Mouse (Mus musculus) neural tube, embryonic 12.5 days (tissue): ENCODE measurements around the gene Ppp1r12b. TPM values are rescaled to one million over a fixed set of nuclear protein-coding genes. Genes with fewer than 3 reads are reported as not detected.

Experiments used
- ATAC-seq: fragments of 200-750 bp; cut with Nextera tagmentation; 2 replicates; pipeline ENCODE4 v1.8.0; 2017; ENCODE audit warnings: low read depth, mild to moderate bottlenecking, moderate TSS enrichment, moderate library complexity; ENCODE audit not compliant: low FRiP score
- H3K27ac ChIP-seq: fragments of 300-500 bp; sonication (generic); 2 replicates; pipeline ENCODE4 v1.5.1; 2016
- H3K27me3 ChIP-seq: fragments of 300-500 bp; sonication (generic); replicated peaks from 2 replicates; pipeline ENCODE4 v1.6.1; 2016; ENCODE audit warnings: mild to moderate bottlenecking
- H3K36me3 ChIP-seq: fragments of 300-500 bp; sonication (generic); 2 replicates; pipeline ENCODE4 v1.6.1; 2016; ENCODE audit warnings: mild to moderate bottlenecking
- H3K4me1 ChIP-seq: fragments of 300-500 bp; sonication (generic); 2 replicates; pipeline ENCODE4 v1.6.1; 2016
- H3K4me2 ChIP-seq: fragments of 300-500 bp; sonication (generic); replicated peaks from 2 replicates; pipeline ENCODE4 v1.6.1; 2016; ENCODE audit warnings: mild to moderate bottlenecking
- H3K4me3 ChIP-seq: fragments of 300-500 bp; sonication (generic); 2 replicates; pipeline ENCODE4 v1.5.1; 2016
- H3K9ac ChIP-seq: fragments of 300-500 bp; sonication (generic); 2 replicates; pipeline ENCODE4 v1.6.1; 2016; ENCODE audit warnings: mild to moderate bottlenecking
- H3K9me3 ChIP-seq: fragments of 300-500 bp; sonication (generic); 2 replicates; pipeline ENCODE4 v1.6.1; 2016; ENCODE audit warnings: mild to moderate bottlenecking
- WGBS: fragments of 180-500 bp; shearing (Covaris S2); methylation state at CpG from one replicate; pipeline ENCODE4 v1.1.7; 2016; 5-methylcytosine and 5-hydroxymethylcytosine counted together
- polyA plus RNA-seq: library from polyadenylated mRNA; unstranded; fragments of >200 nt; fragmentation: Nextera tagmentation; extraction: Ambion mirVana; gene quantifications from 2 replicates; pipeline ENCODE4 v1.2.1, GENCODE M21; 2016

Ppp1r12b gene
- polyA plus RNA-seq, 1 experiment from 2014 or later = 11.8 TPM

- Histone ChIP-seq H3K27ac (no peak overlapping the region), H3K9ac (no peak overlapping the region), H3K27me3 (no peaks in the 10 kb centered on the region), H3K4me2 (no peak overlapping the region), H3K4me1 (no peaks in the 10 kb centered on the region), H3K4me3 (no peak overlapping the region), H3K36me3 (no peaks in the 10 kb centered on the region), H3K9me3 (no peaks in the 10 kb centered on the region)
- WGBS = 91% methylated on average over 6 of the region's 6 CpGs
- no peak for ATAC-seq
These were observed 19.4 kb downstream of the Ppp1r12b start for GRCm38 (mm10) chr1:134936335-134936734.

GRCm38 (mm10) chr1:134932431-134932830 is 23.3 kb downstream of the Ppp1r12b start:
- Histone ChIP-seq H3K27ac (no peak overlapping the region), H3K9me3 (no peaks in the 10 kb centered on the region), H3K9ac (no peak overlapping the region), H3K4me3 (no peak overlapping the region), H3K36me3 (no peaks in the 10 kb centered on the region), H3K4me1 (no peaks in the 10 kb centered on the region), H3K27me3 (no peaks in the 10 kb centered on the region), H3K4me2 (no peak overlapping the region)
- 63% methylated on average over 7 of the region's 7 CpGs for WGBS
- no peak for ATAC-seq

GRCm38 (mm10) chr1:134919010-134919409 is 36.7 kb downstream of the Ppp1r12b start:
- 89% methylated on average over 6 of the region's 6 CpGs for WGBS

GRCm38 (mm10) chr1:134915421-134915820 is 40.3 kb downstream of the Ppp1r12b start:
- H3K4me3 ChIP-seq = no peak overlapping the region
- H3K27me3 ChIP-seq = no peaks in the 10 kb centered on the region
- H3K9me3 ChIP-seq = no peaks in the 10 kb centered on the region
- no peaks in the 10 kb centered on the region for H3K36me3 ChIP-seq
- ATAC-seq = no peak
- H3K27ac ChIP-seq = no peak overlapping the region
- no peak overlapping the region for H3K4me2 ChIP-seq
- H3K4me1 ChIP-seq = no peaks in the 10 kb centered on the region
- 75% methylated on average over 4 of the region's 4 CpGs for WGBS
- no peak overlapping the region for H3K9ac ChIP-seq

More at GRCm38 (mm10) chr1:134919010-134919409, 36.7 kb downstream of the Ppp1r12b start:
- Histone ChIP-seq H3K27me3 (no peaks in the 10 kb centered on the region), H3K4me1 (no peaks in the 10 kb centered on the region), H3K4me2 (no peak overlapping the region), H3K9me3 (no peaks in the 10 kb centered on the region), H3K4me3 (no peak overlapping the region), H3K36me3 (no peaks in the 10 kb centered on the region), H3K9ac (no peak overlapping the region), H3K27ac (no peak overlapping the region)
- no peak for ATAC-seq

GRCm38 (mm10) chr1:134913535-134913934 is 42.2 kb downstream of the Ppp1r12b start:
- H3K9ac ChIP-seq = no peak overlapping the region
- H3K4me1 ChIP-seq = no peaks in the 10 kb centered on the region
- H3K27me3 ChIP-seq = no peaks in the 10 kb centered on the region
- H3K27ac ChIP-seq = no peak overlapping the region
- no peak for ATAC-seq
- no peak overlapping the region for H3K4me2 ChIP-seq
- H3K36me3 ChIP-seq = no peaks in the 10 kb centered on the region
- no peak overlapping the region for H3K4me3 ChIP-seq
- no peaks in the 10 kb centered on the region for H3K9me3 ChIP-seq
- WGBS = 92% methylated on average over 4 of the region's 4 CpGs

GRCm38 (mm10) chr1:134911892-134912291 is 43.9 kb downstream of the Ppp1r12b start:
- Histone ChIP-seq H3K36me3 (no peaks in the 10 kb centered on the region), H3K9me3 (no peaks in the 10 kb centered on the region), H3K9ac (no peak overlapping the region), H3K4me2 (no peak overlapping the region), H3K27ac (no peak overlapping the region), H3K27me3 (no peaks in the 10 kb centered on the region), H3K4me1 (no peaks in the 10 kb centered on the region), H3K4me3 (no peak overlapping the region)
- WGBS = 93% methylated on average over 4 of the region's 4 CpGs
- no peak for ATAC-seq

- Histone ChIP-seq H3K27me3 (no peaks in the 10 kb centered on the region), H3K9ac (no peak overlapping the region), H3K4me3 (no peak overlapping the region), H3K27ac (no peak overlapping the region), H3K36me3 (no peaks in the 10 kb centered on the region), H3K4me2 (no peak overlapping the region), H3K9me3 (no peaks in the 10 kb centered on the region), H3K4me1 (no peaks in the 10 kb centered on the region)
- WGBS = 44% methylated on average over 3 of the region's 3 CpGs
- no peak for ATAC-seq
These were observed 45.7 kb downstream of the Ppp1r12b start for GRCm38 (mm10) chr1:134910037-134910436.

GRCm38 (mm10) chr1:134909442-134909841 is 46.3 kb downstream of the Ppp1r12b start:
- Histone ChIP-seq H3K4me1 (no peaks in the 10 kb centered on the region), H3K4me3 (no peak overlapping the region), H3K27me3 (no peaks in the 10 kb centered on the region), H3K9me3 (no peaks in the 10 kb centered on the region), H3K36me3 (no peaks in the 10 kb centered on the region), H3K27ac (no peak overlapping the region), H3K4me2 (no peak overlapping the region), H3K9ac (no peak overlapping the region)
- 84% methylated on average over 9 of the region's 9 CpGs for WGBS
- ATAC-seq = no peak

GRCm38 (mm10) chr1:134902051-134902619 is 53.6 kb downstream of the Ppp1r12b start:
- WGBS = 74% methylated on average over 3 of the region's 3 CpGs
- Histone ChIP-seq H3K4me1 (no peaks in the 10 kb centered on the region), H3K9ac (no peak overlapping the region), H3K27me3 (no peaks in the 10 kb centered on the region), H3K4me3 (no peak overlapping the region), H3K9me3 (no peaks in the 10 kb centered on the region), H3K36me3 (no peaks in the 10 kb centered on the region), H3K4me2 (no peak overlapping the region), H3K27ac (no peak overlapping the region)
- no peak for ATAC-seq

GRCm38 (mm10) chr1:134896008-134896407 is 59.7 kb downstream of the Ppp1r12b start:
- Histone ChIP-seq H3K4me3 (no peak overlapping the region), H3K27me3 (no peaks in the 10 kb centered on the region), H3K36me3 (peaks cover 21% of the 10 kb centered on the region), H3K27ac (no peak overlapping the region), H3K4me1 (no peaks in the 10 kb centered on the region), H3K9me3 (no peaks in the 10 kb centered on the region), H3K4me2 (no peak overlapping the region), H3K9ac (no peak overlapping the region)
- WGBS = 93% methylated on average over 6 of the region's 6 CpGs
- ATAC-seq = no peak

- H3K9ac ChIP-seq = no peak overlapping the region
- H3K27ac ChIP-seq = no peak overlapping the region
- no peak overlapping the region for H3K4me2 ChIP-seq
- H3K27me3 ChIP-seq = no peaks in the 10 kb centered on the region
- H3K9me3 ChIP-seq = no peaks in the 10 kb centered on the region
- H3K36me3 ChIP-seq = peaks cover 21% of the 10 kb centered on the region
- ATAC-seq = no peak
- WGBS = 89% methylated on average over 3 of the region's 3 CpGs
- no peaks in the 10 kb centered on the region for H3K4me1 ChIP-seq
- no peak overlapping the region for H3K4me3 ChIP-seq
These were observed 60.9 kb downstream of the Ppp1r12b start for GRCm38 (mm10) chr1:134894803-134895202.

- H3K27ac ChIP-seq = no peak overlapping the region
- H3K4me3 ChIP-seq = no peak overlapping the region
- no peak overlapping the region for H3K4me2 ChIP-seq
- no peak for ATAC-seq
- no peaks in the 10 kb centered on the region for H3K27me3 ChIP-seq
- no peak overlapping the region for H3K9ac ChIP-seq
- H3K4me1 ChIP-seq = no peaks in the 10 kb centered on the region
- 91% methylated on average over 5 of the region's 5 CpGs for WGBS
- H3K9me3 ChIP-seq = no peaks in the 10 kb centered on the region
- peaks cover 21% of the 10 kb centered on the region for H3K36me3 ChIP-seq
These were observed 63.8 kb downstream of the Ppp1r12b start for GRCm38 (mm10) chr1:134891916-134892315.

- Histone ChIP-seq H3K9me3 (no peaks in the 10 kb centered on the region), H3K4me3 (no peak overlapping the region), H3K27me3 (no peaks in the 10 kb centered on the region), H3K27ac (no peak overlapping the region), H3K4me1 (no peaks in the 10 kb centered on the region), H3K36me3 (peaks cover 18% of the 10 kb centered on the region), H3K4me2 (no peak overlapping the region), H3K9ac (no peak overlapping the region)
- ATAC-seq = no peak
- 94% methylated on average over 6 of the region's 6 CpGs for WGBS
These were observed 66.1 kb downstream of the Ppp1r12b start for GRCm38 (mm10) chr1:134889629-134890028.
